Mouse (Mus musculus) limb, embryonic 15.5 days (tissue): ENCODE measurements at regions not wholly inside any gene's neighbourhood (a gene's known extent, or its start where the extent isn't known, plus 50 kb on each side); places are given as distances from the start of the nearest gene placed in this dataset.

Source experiments
- ATAC-seq: fragments of 200-750 bp; cut with Nextera tagmentation; 2 replicates; pipeline ENCODE4 v1.8.0; 2017; ENCODE audit warnings: low read depth, moderate TSS enrichment; ENCODE audit not compliant: insufficient number of reproducible peaks, low FRiP score, low TSS enrichment
- H3K27ac ChIP-seq: fragments of 300-500 bp; sonication (generic); 2 replicates; pipeline ENCODE4 v1.5.1; 2015; ENCODE audit warnings: moderate library complexity, mild to moderate bottlenecking, inconsistent platforms
- H3K27me3 ChIP-seq: fragments of 300-500 bp; sonication (generic); 2 replicates; pipeline ENCODE4 v1.6.1; 2015; ENCODE audit warnings: inconsistent platforms
- H3K36me3 ChIP-seq: fragments of 300-500 bp; sonication (generic); 2 replicates; pipeline ENCODE4 v1.6.1; 2015; ENCODE audit warnings: inconsistent platforms
- H3K4me1 ChIP-seq: fragments of 300-500 bp; sonication (generic); 2 replicates; pipeline ENCODE4 v1.6.1; 2015; ENCODE audit warnings: inconsistent platforms
- H3K4me2 ChIP-seq: fragments of 300-500 bp; sonication (generic); 2 replicates; pipeline ENCODE4 v1.6.1; 2015; ENCODE audit warnings: mild to moderate bottlenecking, inconsistent platforms
- H3K4me3 ChIP-seq: fragments of 300-500 bp; sonication (generic); 2 replicates; pipeline ENCODE4 v1.5.1; 2015; ENCODE audit warnings: mild to moderate bottlenecking, inconsistent platforms
- H3K9ac ChIP-seq: fragments of 300-500 bp; sonication (generic); 2 replicates; pipeline ENCODE4 v1.6.1; 2015; ENCODE audit warnings: inconsistent platforms
- H3K9me3 ChIP-seq: fragments of 300-500 bp; sonication (generic); 2 replicates; pipeline ENCODE4 v1.6.1; 2016; ENCODE audit warnings: inconsistent platforms
- WGBS: fragments of 180-500 bp; shearing (Covaris S2); methylation state at CpG from one replicate; pipeline ENCODE4 v1.1.7; 2015; 5-methylcytosine and 5-hydroxymethylcytosine counted together

GRCm38 (mm10) chr10:111686585-111686984 is 180.5 kb downstream of the Phlda1 start:
- H3K27ac ChIP-seq: no peak overlapping the region
- H3K9me3 ChIP-seq: no peaks in the 10 kb centered on the region
- ATAC-seq: no peak
- WGBS: 45% methylated on average over 5 of the region's 5 CpGs
- H3K4me2 ChIP-seq: no peak overlapping the region
- H3K36me3 ChIP-seq: no peaks in the 10 kb centered on the region
- H3K4me3 ChIP-seq: no peak overlapping the region
- H3K4me1 ChIP-seq: no peaks in the 10 kb centered on the region
- H3K27me3 ChIP-seq: no peaks in the 10 kb centered on the region
- no peak overlapping the region for H3K9ac ChIP-seq

- peak; percentile 85; the same call in 1 of the 2 replicates for ATAC-seq
- no peaks in the 10 kb centered on the region for H3K9me3 ChIP-seq
Observed at GRCm38 (mm10) chr10:111689587-111689986, 183.5 kb downstream of the Phlda1 start.

GRCm38 (mm10) chr10:111693762-111694161 is 187.7 kb downstream of the Phlda1 start:
- no peaks in the 10 kb centered on the region for H3K9me3 ChIP-seq

More at GRCm38 (mm10) chr10:111689587-111689986, 183.5 kb downstream of the Phlda1 start:
- Histone ChIP-seq H3K4me3 (no peak overlapping the region), H3K27ac (no peak overlapping the region), H3K27me3 (no peaks in the 10 kb centered on the region), H3K4me2 (no peak overlapping the region), H3K36me3 (no peaks in the 10 kb centered on the region), H3K4me1 (peaks cover 5% of the 10 kb centered on the region), H3K9ac (no peak overlapping the region)
- WGBS: 23% methylated on average over 10 of the region's 10 CpGs

GRCm38 (mm10) chr10:111694227-111695200 is 188.4 kb downstream of the Phlda1 start:
- no peaks in the 10 kb centered on the region for H3K9me3 ChIP-seq
- H3K4me3 ChIP-seq: no peak overlapping the region
- no peaks in the 10 kb centered on the region for H3K36me3 ChIP-seq
- no peak overlapping the region for H3K4me2 ChIP-seq
- no peak overlapping the region for H3K9ac ChIP-seq
- H3K27me3 ChIP-seq: no peaks in the 10 kb centered on the region
- peak overlapping the region; percentile 54 for H3K27ac ChIP-seq
- H3K4me1 ChIP-seq: peaks cover 5% of the 10 kb centered on the region
- ATAC-seq: peak; percentile 85
- WGBS: 60% methylated on average over 6 of the region's 6 CpGs

More at GRCm38 (mm10) chr10:111693762-111694161, 187.7 kb downstream of the Phlda1 start:
- ATAC-seq: 0 out of 2 replicates have a peak, but pooled peaks have one; percentile 54
- H3K36me3 ChIP-seq: no peaks in the 10 kb centered on the region
- no peak overlapping the region for H3K9ac ChIP-seq
- H3K4me1 ChIP-seq: peaks cover 5% of the 10 kb centered on the region
- H3K4me3 ChIP-seq: no peak overlapping the region
- no peaks in the 10 kb centered on the region for H3K27me3 ChIP-seq
- H3K4me2 ChIP-seq: no peak overlapping the region
- 0 out of 2 replicates have a peak overlapping the region, but pooled peaks have one; percentile 51 for H3K27ac ChIP-seq

- peaks cover 9% of the 10 kb centered on the region for H3K4me1 ChIP-seq
- no peak for ATAC-seq
- H3K36me3 ChIP-seq: no peaks in the 10 kb centered on the region
- H3K4me3 ChIP-seq: no peak overlapping the region
- H3K27me3 ChIP-seq: no peaks in the 10 kb centered on the region
- H3K27ac ChIP-seq: no peak overlapping the region
- H3K4me2 ChIP-seq: no peak overlapping the region
- no peaks in the 10 kb centered on the region for H3K9me3 ChIP-seq
- WGBS: 76% methylated on average over 4 of the region's 4 CpGs
- no peak overlapping the region for H3K9ac ChIP-seq
Observed at GRCm38 (mm10) chr10:111695918-111696760, 190.1 kb downstream of the Phlda1 start.

- Histone ChIP-seq H3K36me3 (no peaks in the 10 kb centered on the region), H3K4me1 (peaks cover 9% of the 10 kb centered on the region), H3K4me2 (no peak overlapping the region), H3K9ac (no peak overlapping the region), H3K27ac (no peak overlapping the region), H3K4me3 (no peak overlapping the region), H3K27me3 (no peaks in the 10 kb centered on the region), H3K9me3 (no peaks in the 10 kb centered on the region)
- no peak for ATAC-seq
- WGBS: 80% methylated on average over 2 of the region's 2 CpGs
Observed at GRCm38 (mm10) chr10:111696987-111697386, 190.9 kb downstream of the Phlda1 start.

GRCm38 (mm10) chr10:111699557-111700508 is 193.7 kb downstream of the Phlda1 start:
- 36% methylated on average over 16 of the region's 16 CpGs for WGBS
- no peaks in the 10 kb centered on the region for H3K9me3 ChIP-seq
- no peak overlapping the region for H3K9ac ChIP-seq
- peaks cover 4% of the 10 kb centered on the region; the same call in 1 of the 2 replicates for H3K4me1 ChIP-seq
- no peak overlapping the region for H3K4me3 ChIP-seq
- H3K27ac ChIP-seq: no peak overlapping the region
- no peak overlapping the region for H3K4me2 ChIP-seq
- H3K27me3 ChIP-seq: no peaks in the 10 kb centered on the region
- ATAC-seq: no peak
- no peaks in the 10 kb centered on the region for H3K36me3 ChIP-seq

- no peaks in the 10 kb centered on the region for H3K9me3 ChIP-seq
- H3K27me3 ChIP-seq: no peaks in the 10 kb centered on the region
- H3K36me3 ChIP-seq: no peaks in the 10 kb centered on the region
- no peak overlapping the region for H3K27ac ChIP-seq
- H3K4me3 ChIP-seq: no peak overlapping the region
- WGBS: 84% methylated on average over 3 of the region's 3 CpGs
- H3K9ac ChIP-seq: no peak overlapping the region
- peaks cover 4% of the 10 kb centered on the region; the same call in 1 of the 2 replicates for H3K4me1 ChIP-seq
- ATAC-seq: no peak
- no peak overlapping the region for H3K4me2 ChIP-seq
Observed at GRCm38 (mm10) chr10:111700570-111700969, 194.5 kb downstream of the Phlda1 start.

- H3K27me3 ChIP-seq: no peaks in the 10 kb centered on the region
- H3K4me2 ChIP-seq: no peak overlapping the region
- no peak for ATAC-seq
- peaks cover 4% of the 10 kb centered on the region; the same call in 1 of the 2 replicates for H3K4me1 ChIP-seq
- H3K27ac ChIP-seq: no peak overlapping the region
- no peak overlapping the region for H3K4me3 ChIP-seq
- no peaks in the 10 kb centered on the region for H3K36me3 ChIP-seq
- 64% methylated on average over 4 of the region's 4 CpGs for WGBS
- H3K9ac ChIP-seq: no peak overlapping the region
- no peaks in the 10 kb centered on the region for H3K9me3 ChIP-seq
Observed at GRCm38 (mm10) chr10:111701138-111701537, 195.1 kb downstream of the Phlda1 start.

- WGBS: 93% methylated on average over 6 of the region's 6 CpGs
- ATAC-seq: no peak
- Histone ChIP-seq H3K27ac (no peak overlapping the region), H3K4me3 (no peak overlapping the region), H3K36me3 (no peaks in the 10 kb centered on the region), H3K9ac (no peak overlapping the region), H3K27me3 (no peaks in the 10 kb centered on the region), H3K4me2 (no peak overlapping the region), H3K9me3 (no peaks in the 10 kb centered on the region), H3K4me1 (peaks cover 4% of the 10 kb centered on the region; the same call in 1 of the 2 replicates)
Observed at GRCm38 (mm10) chr10:111702435-111702834, 196.3 kb downstream of the Phlda1 start.

GRCm38 (mm10) chr10:111703447-111703846 is 197.4 kb downstream of the Phlda1 start:
- Histone ChIP-seq H3K4me2 (no peak overlapping the region), H3K9ac (no peak overlapping the region), H3K4me3 (no peak overlapping the region), H3K9me3 (no peaks in the 10 kb centered on the region), H3K4me1 (peaks cover 4% of the 10 kb centered on the region; the same call in 1 of the 2 replicates), H3K36me3 (no peaks in the 10 kb centered on the region), H3K27me3 (no peaks in the 10 kb centered on the region), H3K27ac (no peak overlapping the region)
- 83% methylated on average over 3 of the region's 3 CpGs for WGBS
- ATAC-seq: no peak
